In genomic region chr1:126155816-126156215, GRCm38 (mm10) we compare ENCODE assay signal across 31 mouse cellular contexts.
"Had no signal": no experiment of that assay in that cellular context is flagged by ENCODE, and none has a peak within 500 bp of the region (broad histone marks: within the 10 kb centered on the region; RNA-seq: fewer than 3 reads in every experiment).

No protein-coding gene starts in this region.

- H3K27ac ChIP-seq: left cerebral cortex, adult 2 months; limb, embryonic 10.5 days; limb, embryonic 12.5 days; limb, embryonic 13.5 days; limb, embryonic 15.5 days; liver, embryonic 12.5 days; liver, embryonic 13.5 days; liver, embryonic 14.5 days; liver, embryonic 15.5 days; lung, embryonic 15.5 days; macrophage; midbrain, embryonic 10.5 days; midbrain, embryonic 12.5 days; midbrain, embryonic 13.5 days; midbrain, embryonic 15.5 days had no signal

- H3K36me3 ChIP-seq: limb, embryonic 10.5 days; limb, embryonic 12.5 days; limb, embryonic 13.5 days; limb, embryonic 15.5 days; liver, embryonic 12.5 days; liver, embryonic 13.5 days; liver, embryonic 15.5 days; lung, embryonic 15.5 days; midbrain, embryonic 10.5 days; midbrain, embryonic 12.5 days; midbrain, embryonic 13.5 days; midbrain, embryonic 15.5 days had no signal

- H3K27me3 ChIP-seq: limb, embryonic 12.5 days; limb, embryonic 13.5 days; limb, embryonic 15.5 days; liver, embryonic 12.5 days; liver, embryonic 13.5 days; liver, embryonic 15.5 days; lung, embryonic 15.5 days; megakaryocyte, embryonic 14.5 days; midbrain, embryonic 12.5 days; midbrain, embryonic 13.5 days; midbrain, embryonic 15.5 days had no signal

- H3K4me1 ChIP-seq: limb, embryonic 10.5 days; limb, embryonic 12.5 days; limb, embryonic 13.5 days; limb, embryonic 15.5 days; liver, embryonic 12.5 days; liver, embryonic 13.5 days; liver, embryonic 15.5 days; midbrain, embryonic 10.5 days; midbrain, embryonic 13.5 days; midbrain, embryonic 15.5 days had no signal

- H3K4me3 ChIP-seq: left cerebral cortex, adult 2 months; limb, embryonic 10.5 days; limb, embryonic 12.5 days; limb, embryonic 13.5 days; limb, embryonic 15.5 days; liver, embryonic 12.5 days; liver, embryonic 13.5 days; liver, embryonic 15.5 days; lung, embryonic 15.5 days; megakaryocyte, embryonic 14.5 days; midbrain, embryonic 10.5 days; midbrain, embryonic 12.5 days; midbrain, embryonic 13.5 days; midbrain, embryonic 15.5 days; myocyte had no signal

- H3K4me2 ChIP-seq: limb, embryonic 12.5 days; limb, embryonic 13.5 days; limb, embryonic 15.5 days; liver, embryonic 11.5 days; liver, embryonic 12.5 days; liver, embryonic 13.5 days; liver, embryonic 15.5 days; lung, embryonic 14.5 days; lung, embryonic 15.5 days; midbrain, embryonic 11.5 days; midbrain, embryonic 12.5 days; midbrain, embryonic 13.5 days; midbrain, embryonic 15.5 days had no signal

- H3K9me3 ChIP-seq: limb, embryonic 10.5 days; limb, embryonic 12.5 days; limb, embryonic 13.5 days; limb, embryonic 15.5 days; liver, embryonic 12.5 days; liver, embryonic 13.5 days; liver, embryonic 15.5 days; lung, embryonic 15.5 days; midbrain, embryonic 10.5 days; midbrain, embryonic 12.5 days; midbrain, embryonic 13.5 days; midbrain, embryonic 15.5 days had no signal

- H3K9ac ChIP-seq: limb, embryonic 12.5 days; limb, embryonic 13.5 days; limb, embryonic 15.5 days; liver, embryonic 12.5 days; liver, embryonic 13.5 days; liver, embryonic 14.5 days; liver, embryonic 15.5 days; liver, postnatal 0 days; lung, embryonic 14.5 days; lung, embryonic 15.5 days; midbrain, embryonic 12.5 days; midbrain, embryonic 13.5 days; midbrain, embryonic 15.5 days had no signal

- ATAC-seq: liver, embryonic 12.5 days; liver, postnatal 0 days; lung, postnatal 0 days; midbrain, embryonic 13.5 days; midbrain, embryonic 15.5 days; midbrain, embryonic 16.5 days had no signal

- DNase-seq: left cerebral cortex, postnatal 4 days; liver; liver, embryonic 13.5 days; liver, postnatal 0 days; lung, adult 18-20 months; lung, adult 2 months; lung, embryonic 14.5 days; lung, postnatal 10 days; lung, postnatal 14 days; lung, postnatal 36 days; lung, postnatal 4 days had no signal
